Mouse (Mus musculus) layer of hippocampus, adult 9-11 months (tissue): ENCODE results near the gene Dnaja4.

ENCODE experiments used
- DNase-seq: peaks from one replicate; pipeline ENCODE4 v3.0.0; 2022

Dnaja4 gene

DNA sequence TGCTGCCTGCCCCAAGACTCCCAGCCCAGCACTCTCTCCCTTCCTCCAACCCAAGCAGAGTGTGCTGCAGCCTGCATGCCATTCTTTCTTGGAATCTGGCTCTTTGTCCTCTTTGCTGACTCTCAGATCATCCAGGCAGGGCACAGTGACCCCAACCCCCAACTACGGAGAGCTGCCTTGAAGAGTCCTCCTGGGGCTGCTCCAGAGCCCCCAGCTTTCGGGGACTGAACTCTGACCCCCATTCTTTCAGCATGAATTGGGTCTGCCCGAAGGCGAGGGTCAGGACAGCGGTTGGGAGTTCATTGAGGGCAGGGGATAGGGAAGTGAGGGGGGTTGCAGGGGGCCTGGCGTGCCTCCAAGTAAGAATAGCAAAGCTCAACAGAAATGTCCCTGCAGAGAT, 60.9 kb downstream of the Dnaja4 start:
- DNase-seq = no peak

DNA sequence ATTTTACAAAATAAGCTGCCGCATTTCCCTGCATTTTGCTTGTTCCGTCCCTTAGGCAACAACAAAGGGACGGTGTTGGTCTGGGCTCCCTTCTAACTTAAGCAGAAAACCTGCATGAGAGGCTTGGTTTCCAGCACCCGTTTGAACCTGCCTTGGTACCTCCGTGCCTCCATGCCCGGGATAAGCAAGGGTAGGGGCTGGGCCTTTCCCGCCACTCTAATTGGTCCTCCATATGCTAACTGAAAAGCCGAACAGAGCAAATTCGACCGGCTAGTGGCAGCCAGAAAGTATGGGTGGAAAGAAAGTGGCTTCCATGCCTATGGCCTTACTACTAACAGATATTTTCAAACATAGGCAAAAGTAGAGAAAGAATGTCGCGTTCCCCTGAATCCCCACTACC, 65.4 kb downstream of the Dnaja4 start:
- DNase-seq = no peak

DNA sequence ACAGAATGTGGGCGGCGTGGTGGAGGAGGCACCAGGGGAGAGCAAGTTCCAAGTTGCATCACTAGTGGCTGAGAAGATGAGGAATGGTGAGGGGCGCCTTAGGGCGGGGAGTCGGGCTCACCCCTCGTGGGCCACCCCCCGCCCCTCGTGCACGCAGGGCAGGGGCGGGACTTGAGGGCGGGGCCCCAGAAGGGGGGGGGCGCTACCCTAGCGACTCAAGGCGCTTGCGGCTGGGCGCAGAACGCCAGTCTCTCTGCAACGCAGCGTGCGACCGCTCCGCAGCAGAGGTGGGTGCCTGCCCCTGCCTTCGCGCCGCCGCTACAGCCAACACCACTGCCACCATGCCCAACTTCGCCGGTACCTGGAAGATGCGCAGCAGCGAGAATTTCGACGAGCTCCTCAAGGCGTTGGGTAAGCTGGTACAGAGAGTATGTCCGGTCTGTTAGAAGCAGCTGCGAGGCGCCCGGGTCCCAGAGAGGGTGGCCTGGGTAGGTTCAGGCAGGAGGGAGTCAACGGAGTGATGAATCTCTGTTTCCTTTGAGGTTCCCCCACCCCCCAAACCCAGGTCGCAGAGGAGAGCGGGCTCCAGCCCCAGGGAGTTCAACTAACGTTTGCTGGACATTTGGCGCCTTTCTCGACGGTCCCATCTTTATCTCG, 66.0 kb downstream of the Dnaja4 start, which contains the start of gene Crabp1:
Crabp1 (plus strand) TSS at position 188 of the 657 bp plus-strand sequence.
- no peak for DNase-seq

DNA sequence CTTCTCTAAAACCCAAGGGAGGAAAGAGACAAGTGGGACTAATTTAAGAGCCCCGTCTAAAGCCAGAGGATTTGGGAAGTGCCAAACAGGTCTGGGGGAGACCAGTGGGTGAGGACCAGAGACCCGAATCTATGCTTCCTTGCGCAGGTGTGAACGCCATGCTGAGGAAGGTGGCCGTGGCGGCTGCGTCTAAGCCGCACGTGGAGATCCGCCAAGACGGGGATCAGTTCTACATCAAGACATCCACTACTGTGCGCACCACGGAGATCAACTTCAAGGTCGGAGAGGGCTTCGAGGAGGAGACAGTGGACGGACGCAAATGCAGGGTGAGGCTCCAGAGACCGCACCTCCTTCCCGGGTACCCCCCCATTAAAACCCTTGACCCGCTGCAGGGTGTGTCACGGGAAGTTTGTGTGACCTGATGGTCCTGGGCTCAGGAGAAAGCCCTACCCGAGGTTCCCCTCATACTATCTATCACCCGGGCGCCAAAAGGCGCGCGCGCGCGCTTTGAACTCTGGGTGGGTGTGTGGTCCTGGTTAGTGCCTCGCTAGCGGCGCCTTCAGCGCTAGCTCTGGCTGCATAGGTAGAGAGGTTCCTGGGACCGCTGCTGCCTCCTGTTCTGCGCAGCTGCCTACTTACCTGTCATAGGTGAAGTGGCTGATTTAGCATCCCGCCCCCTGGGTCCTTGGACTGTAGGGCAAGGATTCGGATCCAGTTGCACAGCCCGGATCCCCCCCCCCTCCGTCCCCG, 66.8 kb downstream of the Dnaja4 start:
- no peak for DNase-seq
